Mouse (Mus musculus): ENCODE results near the gene 4930502E18Rik. TPM values are rescaled to one million over a fixed set of nuclear protein-coding genes. Genes with fewer than 3 reads are reported as not detected.
"Not testable (repeated sequence)": the region's sequence is repeated elsewhere in the genome, so short reads cannot be mapped to it uniquely, and the experiment has no call there.

The 4930502E18Rik gene
- polyA plus RNA-seq (2014; fragmentation: Nextera tagmentation; extraction: Ambion mirVana) = 0.17 and 0.24 TPM in 2 replicates

DNA sequence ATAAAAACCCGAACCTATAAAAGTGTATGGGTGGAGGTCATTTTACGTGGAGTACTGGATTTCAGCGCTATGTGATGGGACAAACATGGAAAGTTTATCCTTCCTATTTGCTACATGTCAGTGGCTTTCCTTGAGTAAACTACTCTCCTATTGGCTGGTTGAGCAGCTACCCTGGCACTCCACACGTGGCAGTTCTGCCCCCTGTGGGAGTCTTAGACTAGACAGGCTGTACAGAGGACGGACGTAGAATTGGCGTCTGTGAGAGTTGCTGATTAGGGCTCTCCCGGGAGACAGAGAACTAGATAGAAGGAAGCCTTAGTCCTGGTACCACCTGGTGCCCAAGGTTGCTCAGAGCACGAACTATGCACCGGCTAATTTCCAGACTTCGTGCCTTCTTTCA is at the start of gene 4930502E18Rik:
Gene 4930502E18Rik (plus strand): TSS at position 231 of the 400 bp plus-strand sequence.
- Histone ChIP-seq H3K9ac (replicated peaks; ENCODE audit: low read depth, low read length) (no peak within 1 kb of the TSS), H3K27me3 (ENCODE audit: control insufficient read depth, insufficient read depth, low read length) (no peaks in the 10 kb centered on the region), H3K4me1 (ENCODE audit: control insufficient read depth, insufficient read depth, low read length) (no peaks in the 10 kb centered on the region), H3K9me3 (ENCODE audit: control insufficient read depth, low read depth, low read length) (no peaks in the 10 kb centered on the region), H3K4me3 (ENCODE audit: low read depth, low read length) (no peak within 1 kb of the TSS), H3K4me2 (replicated peaks; ENCODE audit: low read depth, low read length) (no peak within 1 kb of the TSS), H3K27ac (ENCODE audit: low read length) (no peak within 1 kb of the TSS), H3K36me3 (ENCODE audit: control insufficient read depth, insufficient read depth, low read length) (no peaks in the 10 kb centered on the region)
- 84% methylated on average over 11 of the region's 11 CpGs for WGBS
- no peak for ATAC-seq (ENCODE audit: insufficient number of reproducible peaks, insufficient read depth, low FRiP score, low read depth)

DNA sequence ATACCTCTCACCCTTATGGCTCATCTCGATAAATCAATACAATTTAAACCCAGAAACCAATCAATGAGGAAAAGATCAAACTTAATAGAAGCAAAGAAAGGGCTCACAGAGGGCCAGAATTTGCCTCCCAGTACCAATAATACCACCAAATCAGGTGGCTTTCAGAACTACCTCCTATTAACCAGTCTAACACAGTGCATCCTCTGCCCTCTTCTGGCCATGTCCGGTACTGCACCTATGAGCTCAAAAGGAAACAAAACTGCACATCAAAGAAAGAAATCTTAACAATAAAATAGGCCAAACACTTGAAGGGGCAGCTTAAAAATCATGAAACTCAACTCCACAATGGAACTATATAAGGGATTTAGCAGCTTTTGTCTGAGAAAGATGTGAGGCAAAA is 47.7 kb upstream of the 4930502E18Rik start:
- not testable (repeated sequence) for H3K4me3 ChIP-seq (ENCODE audit: low read depth, low read length); H3K9me3 ChIP-seq (ENCODE audit: control insufficient read depth, low read depth, low read length); H3K9ac ChIP-seq (replicated peaks; ENCODE audit: low read depth, low read length); H3K27me3 ChIP-seq (ENCODE audit: control insufficient read depth, insufficient read depth, low read length); H3K36me3 ChIP-seq (ENCODE audit: control insufficient read depth, insufficient read depth, low read length); ATAC-seq (ENCODE audit: insufficient number of reproducible peaks, insufficient read depth, low FRiP score, low read depth); H3K4me2 ChIP-seq (replicated peaks; ENCODE audit: low read depth, low read length); H3K4me1 ChIP-seq (ENCODE audit: control insufficient read depth, insufficient read depth, low read length); H3K27ac ChIP-seq (ENCODE audit: low read length)
- WGBS = 38% methylated on average over 2 of the region's 2 CpGs

DNA sequence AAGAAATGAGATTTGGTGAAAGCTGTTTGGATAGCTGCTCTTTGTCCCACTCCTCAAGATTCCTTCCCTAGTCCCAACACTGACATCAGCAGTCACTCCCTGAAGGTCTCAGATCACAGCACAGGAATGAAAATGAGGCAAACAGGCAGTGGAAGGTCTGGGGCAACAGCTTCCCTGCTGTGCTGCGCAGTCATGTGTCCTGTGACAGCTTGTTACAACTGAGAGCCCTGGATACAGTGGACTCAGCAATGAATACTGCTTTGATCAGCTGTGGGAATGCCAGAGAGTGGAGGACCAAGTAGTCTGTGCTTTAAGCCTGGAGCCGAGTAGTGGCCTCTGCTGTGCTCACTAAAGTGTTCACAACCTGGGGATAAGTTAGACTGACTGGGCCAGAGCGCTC is 42.0 kb upstream of the 4930502E18Rik start:
- not testable (repeated sequence) for H3K4me1 ChIP-seq (ENCODE audit: control insufficient read depth, insufficient read depth, low read length); H3K27me3 ChIP-seq (ENCODE audit: control insufficient read depth, insufficient read depth, low read length); ATAC-seq (ENCODE audit: insufficient number of reproducible peaks, insufficient read depth, low FRiP score, low read depth); H3K4me2 ChIP-seq (replicated peaks; ENCODE audit: low read depth, low read length); H3K27ac ChIP-seq (ENCODE audit: low read length); H3K9ac ChIP-seq (replicated peaks; ENCODE audit: low read depth, low read length); H3K36me3 ChIP-seq (ENCODE audit: control insufficient read depth, insufficient read depth, low read length); H3K4me3 ChIP-seq (ENCODE audit: low read depth, low read length); H3K9me3 ChIP-seq (ENCODE audit: control insufficient read depth, low read depth, low read length)
- 32% methylated on average over 3 of the region's 3 CpGs for WGBS

DNA sequence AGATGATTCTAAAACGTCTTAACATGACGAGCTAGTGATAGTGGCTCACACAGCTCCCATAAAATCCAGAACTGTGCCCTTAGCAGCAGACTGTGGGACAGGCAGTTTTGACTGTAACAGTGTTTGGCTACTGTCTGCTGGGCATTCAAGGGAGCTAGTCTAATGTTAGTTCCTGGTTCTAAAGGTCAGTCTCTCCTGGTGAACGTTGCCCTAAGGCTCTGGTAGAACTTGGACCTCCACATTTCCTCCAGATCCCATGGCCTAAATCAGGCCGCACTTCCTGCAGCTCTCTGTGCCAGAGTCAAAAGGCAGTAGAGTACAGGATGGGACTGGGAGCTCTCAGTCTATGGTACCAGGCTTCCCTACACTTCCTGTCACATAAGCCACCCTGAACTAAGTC is 40.0 kb upstream of the 4930502E18Rik start:
- H3K9ac ChIP-seq (replicated peaks; ENCODE audit: low read depth, low read length); ATAC-seq (ENCODE audit: insufficient number of reproducible peaks, insufficient read depth, low FRiP score, low read depth); H3K27ac ChIP-seq (ENCODE audit: low read length); H3K4me1 ChIP-seq (ENCODE audit: control insufficient read depth, insufficient read depth, low read length); H3K27me3 ChIP-seq (ENCODE audit: control insufficient read depth, insufficient read depth, low read length); H3K9me3 ChIP-seq (ENCODE audit: control insufficient read depth, low read depth, low read length); H3K36me3 ChIP-seq (ENCODE audit: control insufficient read depth, insufficient read depth, low read length); H3K4me2 ChIP-seq (replicated peaks; ENCODE audit: low read depth, low read length); H3K4me3 ChIP-seq (ENCODE audit: low read depth, low read length): not testable (repeated sequence)
- 64% methylated on average over 2 of the region's 4 CpGs for WGBS

DNA sequence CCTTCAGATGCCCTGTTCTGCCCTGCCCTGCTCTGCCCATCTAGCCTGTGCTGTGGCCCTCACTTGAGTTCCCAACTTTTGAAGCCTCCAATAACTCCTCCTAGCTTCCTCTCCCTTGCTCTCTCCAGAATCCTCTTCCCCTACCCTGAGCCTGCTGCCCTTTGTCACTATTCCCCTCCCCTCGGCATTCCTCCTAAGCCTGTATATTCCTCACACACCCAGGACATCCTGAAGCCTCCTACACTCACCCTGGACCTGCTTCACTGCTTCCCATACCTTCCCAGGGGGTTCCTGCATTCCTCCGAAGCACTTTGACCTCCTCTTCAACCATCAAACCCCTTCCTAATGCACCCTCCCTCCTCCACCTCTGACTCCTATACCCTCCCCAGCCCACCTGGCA is 32.6 kb upstream of the 4930502E18Rik start:
- ATAC-seq (ENCODE audit: insufficient number of reproducible peaks, insufficient read depth, low FRiP score, low read depth) = no peak
- no peak overlapping the region for H3K9ac ChIP-seq (replicated peaks; ENCODE audit: low read depth, low read length)
- WGBS = 54% methylated on average over 2 of the region's 2 CpGs
- H3K27me3 ChIP-seq (ENCODE audit: control insufficient read depth, insufficient read depth, low read length) = no peaks in the 10 kb centered on the region
- no peak overlapping the region for H3K4me2 ChIP-seq (replicated peaks; ENCODE audit: low read depth, low read length)
- H3K4me3 ChIP-seq (ENCODE audit: low read depth, low read length) = no peak overlapping the region
- no peaks in the 10 kb centered on the region for H3K36me3 ChIP-seq (ENCODE audit: control insufficient read depth, insufficient read depth, low read length)
- H3K27ac ChIP-seq (ENCODE audit: low read length) = no peak overlapping the region
- H3K4me1 ChIP-seq (ENCODE audit: control insufficient read depth, insufficient read depth, low read length) = no peaks in the 10 kb centered on the region
- no peaks in the 10 kb centered on the region for H3K9me3 ChIP-seq (ENCODE audit: control insufficient read depth, low read depth, low read length)

DNA sequence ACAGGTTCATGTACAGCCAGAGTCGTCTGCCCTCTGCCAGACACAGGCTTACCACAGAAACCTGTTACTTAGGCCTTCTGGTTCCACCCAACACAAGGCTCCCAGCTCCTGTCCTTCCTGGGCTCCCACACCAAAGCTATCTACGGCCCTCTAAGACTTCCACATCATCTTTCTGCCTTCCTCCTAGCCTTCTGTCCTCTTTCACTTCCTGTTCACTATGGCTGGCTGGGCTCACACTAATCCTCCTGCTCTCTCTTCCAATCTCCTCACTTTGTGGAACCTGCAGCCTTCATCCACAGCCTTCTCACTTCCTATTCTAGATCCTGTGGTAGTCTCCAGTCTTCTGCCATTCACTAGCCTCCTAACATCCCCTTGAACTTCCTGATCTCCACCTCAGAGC is 31.5 kb upstream of the 4930502E18Rik start:
- no peaks in the 10 kb centered on the region for H3K4me1 ChIP-seq (ENCODE audit: control insufficient read depth, insufficient read depth, low read length)
- H3K4me3 ChIP-seq (ENCODE audit: low read depth, low read length) = no peak overlapping the region
- H3K36me3 ChIP-seq (ENCODE audit: control insufficient read depth, insufficient read depth, low read length) = no peaks in the 10 kb centered on the region
- 81% methylated on average over 2 of the region's 2 CpGs for WGBS
- no peaks in the 10 kb centered on the region for H3K27me3 ChIP-seq (ENCODE audit: control insufficient read depth, insufficient read depth, low read length)
- ATAC-seq (ENCODE audit: insufficient number of reproducible peaks, insufficient read depth, low FRiP score, low read depth) = no peak
- H3K9ac ChIP-seq (replicated peaks; ENCODE audit: low read depth, low read length) = no peak overlapping the region
- H3K9me3 ChIP-seq (ENCODE audit: control insufficient read depth, low read depth, low read length) = no peaks in the 10 kb centered on the region
- no peak overlapping the region for H3K27ac ChIP-seq (ENCODE audit: low read length)
- no peak overlapping the region for H3K4me2 ChIP-seq (replicated peaks; ENCODE audit: low read depth, low read length)

DNA sequence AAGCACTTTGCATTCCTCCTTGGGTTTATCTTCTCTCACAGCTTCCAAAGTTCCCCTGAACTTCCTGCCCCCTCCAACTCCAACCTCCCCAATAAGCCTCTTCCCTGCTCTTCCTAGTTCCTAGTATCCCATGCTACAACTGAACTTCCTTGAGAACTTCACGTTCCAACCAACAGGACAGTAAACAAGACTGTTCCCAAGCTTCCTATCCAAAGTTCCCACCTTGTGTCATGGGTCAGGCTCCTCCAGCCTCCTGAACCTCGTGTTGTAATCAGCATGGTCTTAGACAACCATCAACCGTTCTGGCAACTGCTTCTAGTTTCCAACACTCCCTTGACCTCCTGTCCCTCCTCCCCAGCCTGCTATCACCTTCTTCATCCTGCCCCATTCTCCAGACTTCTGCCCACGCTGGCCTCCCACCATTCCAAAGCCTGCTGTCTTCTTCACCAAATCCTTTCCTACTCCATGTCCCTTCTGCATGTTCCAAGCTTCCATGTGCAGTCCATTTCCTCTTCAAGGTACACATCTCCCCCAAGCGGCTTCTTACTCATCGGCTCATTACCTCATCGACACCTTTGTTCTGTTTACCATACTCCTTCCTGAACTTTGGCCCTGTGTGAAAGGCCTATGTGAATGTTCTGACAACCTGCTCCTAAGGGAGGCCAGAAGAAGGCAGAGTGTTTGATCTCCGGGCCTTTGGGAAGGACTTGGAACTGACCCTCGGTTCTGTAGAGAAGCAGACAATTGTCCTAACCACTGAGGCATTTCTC is 30.4 kb upstream of the 4930502E18Rik start:
- Histone ChIP-seq H3K9ac (replicated peaks; ENCODE audit: low read depth, low read length) (no peak overlapping the region), H3K27ac (ENCODE audit: low read length) (no peak overlapping the region), H3K9me3 (ENCODE audit: control insufficient read depth, low read depth, low read length) (no peaks in the 10 kb centered on the region), H3K4me2 (replicated peaks; ENCODE audit: low read depth, low read length) (no peak overlapping the region), H3K27me3 (ENCODE audit: control insufficient read depth, insufficient read depth, low read length) (no peaks in the 10 kb centered on the region), H3K4me3 (ENCODE audit: low read depth, low read length) (no peak overlapping the region), H3K36me3 (ENCODE audit: control insufficient read depth, insufficient read depth, low read length) (no peaks in the 10 kb centered on the region), H3K4me1 (ENCODE audit: control insufficient read depth, insufficient read depth, low read length) (no peaks in the 10 kb centered on the region)
- WGBS = 77% methylated on average over 9 of the region's 9 CpGs
- no peak for ATAC-seq (ENCODE audit: insufficient number of reproducible peaks, insufficient read depth, low FRiP score, low read depth)

DNA sequence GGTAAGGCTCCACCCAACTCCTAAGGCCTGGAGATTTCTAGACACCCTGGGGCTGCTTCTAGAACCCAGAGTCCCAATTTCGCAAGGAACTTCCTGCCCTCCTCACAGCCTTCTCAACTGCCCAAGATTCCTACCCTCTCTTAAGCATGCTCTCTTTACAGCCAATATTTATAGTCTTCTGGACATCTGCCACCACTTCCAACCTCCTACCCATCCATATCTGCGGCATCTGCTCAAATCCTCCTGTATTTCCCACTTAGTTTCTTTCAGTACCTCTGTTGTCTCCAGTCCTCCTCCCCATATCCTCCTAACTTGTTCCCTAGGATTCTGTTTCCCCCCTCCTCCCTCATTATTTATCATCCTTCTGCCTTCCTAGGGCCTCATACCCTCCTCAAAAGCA is 25.4 kb upstream of the 4930502E18Rik start:
- Histone ChIP-seq H3K27ac (ENCODE audit: low read length) (no peak overlapping the region), H3K4me1 (ENCODE audit: control insufficient read depth, insufficient read depth, low read length) (no peaks in the 10 kb centered on the region), H3K4me3 (ENCODE audit: low read depth, low read length) (no peak overlapping the region), H3K36me3 (ENCODE audit: control insufficient read depth, insufficient read depth, low read length) (no peaks in the 10 kb centered on the region), H3K9ac (replicated peaks; ENCODE audit: low read depth, low read length) (no peak overlapping the region), H3K9me3 (ENCODE audit: control insufficient read depth, low read depth, low read length) (no peaks in the 10 kb centered on the region), H3K27me3 (ENCODE audit: control insufficient read depth, insufficient read depth, low read length) (no peaks in the 10 kb centered on the region), H3K4me2 (replicated peaks; ENCODE audit: low read depth, low read length) (no peak overlapping the region)
- 90% methylated on average over 2 of the region's 2 CpGs for WGBS
- no peak for ATAC-seq (ENCODE audit: insufficient number of reproducible peaks, insufficient read depth, low FRiP score, low read depth)

DNA sequence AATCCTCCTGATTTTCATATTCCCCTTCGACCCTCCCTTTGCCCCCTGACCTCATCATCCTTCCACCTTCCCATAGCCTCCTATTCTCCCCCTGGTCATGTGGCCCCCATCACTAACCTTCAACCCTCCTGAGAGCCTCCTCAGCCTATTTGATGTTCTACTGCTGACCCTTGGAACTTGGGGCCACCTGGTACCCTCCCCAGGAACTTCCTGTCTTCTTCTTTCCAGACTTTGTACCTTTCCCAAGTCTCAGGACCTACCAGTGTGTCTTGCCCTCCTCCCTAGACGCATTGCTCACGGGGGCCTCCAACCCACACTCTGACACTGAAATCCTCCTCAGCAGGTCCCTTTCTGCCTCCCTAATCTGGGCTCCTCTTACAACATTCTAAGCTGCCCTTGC is 22.0 kb upstream of the 4930502E18Rik start:
- no peak overlapping the region for H3K9ac ChIP-seq (replicated peaks; ENCODE audit: low read depth, low read length)
- ATAC-seq (ENCODE audit: insufficient number of reproducible peaks, insufficient read depth, low FRiP score, low read depth) = no peak
- 68% methylated on average over 3 of the region's 3 CpGs for WGBS
- H3K9me3 ChIP-seq (ENCODE audit: control insufficient read depth, low read depth, low read length) = no peaks in the 10 kb centered on the region
- no peaks in the 10 kb centered on the region for H3K4me1 ChIP-seq (ENCODE audit: control insufficient read depth, insufficient read depth, low read length)
- H3K27ac ChIP-seq (ENCODE audit: low read length) = no peak overlapping the region
- H3K36me3 ChIP-seq (ENCODE audit: control insufficient read depth, insufficient read depth, low read length) = no peaks in the 10 kb centered on the region
- no peak overlapping the region for H3K4me2 ChIP-seq (replicated peaks; ENCODE audit: low read depth, low read length)
- H3K27me3 ChIP-seq (ENCODE audit: control insufficient read depth, insufficient read depth, low read length) = no peaks in the 10 kb centered on the region
- no peak overlapping the region for H3K4me3 ChIP-seq (ENCODE audit: low read depth, low read length)
